Mouse (Mus musculus): ENCODE results near the gene Efcab14. TPM values are rescaled to one million over a fixed set of nuclear protein-coding genes. Genes with fewer than 3 reads are reported as not detected.

Gene Efcab14
- 10 to 100 TPM; 49.0 to 54.1 TPM for polyA plus RNA-seq (2017; shearing (Covaris generic))

GRCm38 (mm10) chr4:115737551-115738041 is at the start of gene Efcab14:
Gene Efcab14, plus strand, starts transcription at chr4:115737744.

GRCm38 (mm10) chr4:115780918-115781317 is 43.4 kb downstream of the Efcab14 start, which contains the start of gene Tex38:
Gene Tex38, minus strand, starts transcription at chr4:115781018.

GRCm38 (mm10) chr4:115784769-115785510 is 47.4 kb downstream of the Efcab14 start, which contains the start of gene Atpaf1:
Gene Atpaf1, plus strand, starts transcription at chr4:115784812.

Other genes with a start within 250 kb of the Efcab14 start
- under 1 TPM in 1 of 2 experiments, not detected in 1; 0.27 TPM for gene Cyp4a14, start 241.6 kb upstream of the Efcab14 start, polyA plus RNA-seq (2017; shearing (Covaris generic))
- not detected for gene Cyp4a10, start 219.5 kb upstream of the Efcab14 start, polyA plus RNA-seq (2017; shearing (Covaris generic))
- not detected for gene Cyp4a31, start 174.1 kb upstream of the Efcab14 start, polyA plus RNA-seq (2017; shearing (Covaris generic))
- not detected for gene Cyp4a32, start 136.8 kb upstream of the Efcab14 start, polyA plus RNA-seq (2017; shearing (Covaris generic))
- not detected for gene Cyp4b1, start 90.0 kb upstream of the Efcab14 start, polyA plus RNA-seq (2017; shearing (Covaris generic))
- under 1 TPM in 1 of 2 experiments, not detected in 1; 0.37 TPM for gene Tex38, start 43.3 kb downstream of the Efcab14 start, polyA plus RNA-seq (2017; shearing (Covaris generic))
- gene Atpaf1, start 47.1 kb downstream of the Efcab14 start, polyA plus RNA-seq (2017; shearing (Covaris generic)), result 10 to 100 TPM; 30.4 to 31.9 TPM
- gene Mob3c, start 90.3 kb downstream of the Efcab14 start, polyA plus RNA-seq (2017; shearing (Covaris generic)), result 10 to 100 TPM; 26.9 to 27.0 TPM
- gene Mknk1, start 101.5 kb downstream of the Efcab14 start, polyA plus RNA-seq (2017; shearing (Covaris generic)), result 10 to 100 TPM; 40.0 to 48.2 TPM
- under 1 TPM in 1 of 2 experiments, not detected in 1; 0.61 TPM for gene Kncn, start 146.7 kb downstream of the Efcab14 start, polyA plus RNA-seq (2017; shearing (Covaris generic))
- gene 6430628N08Rik, start 152.9 kb downstream of the Efcab14 start, polyA plus RNA-seq (2017; shearing (Covaris generic)), result under 1 TPM in 1 of 2 experiments, not detected in 1; 0.21 TPM
- gene Dmbx1, start 202.2 kb downstream of the Efcab14 start, polyA plus RNA-seq (2017; shearing (Covaris generic)), result under 1 TPM; 0.02 to 0.05 TPM